Mouse (Mus musculus): ENCODE data around the gene Cep83.

DNA sequence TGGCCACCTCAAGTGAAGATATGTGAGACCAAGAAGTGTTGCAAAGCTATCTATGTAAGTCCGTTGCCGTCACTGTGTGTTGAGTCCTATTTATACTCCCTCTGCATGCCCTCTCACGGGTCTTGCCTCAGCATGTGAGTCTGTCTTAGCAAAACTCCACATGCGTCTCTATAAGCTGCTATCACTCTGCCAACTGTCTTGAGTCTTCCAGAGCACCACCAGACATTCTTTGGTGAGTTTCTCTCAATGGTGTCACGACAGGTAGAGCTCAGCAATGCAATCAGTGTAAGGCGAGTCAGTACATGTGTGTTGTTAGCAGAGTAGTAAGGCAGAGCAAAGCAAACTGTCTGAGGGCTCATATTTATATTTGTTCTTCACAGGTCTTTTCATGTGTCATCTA is 31.8 kb downstream of the Cep83 start:
- TF ChIP-seq GATA1 (IDR thresholded peaks at IDR 0.05; ENCODE audit: borderline replicate concordance, low read length), result no peak
- TF ChIP-seq POLR2AphosphoS5 (IDR thresholded peaks at IDR 0.05; ENCODE audit: insufficient replicate concordance, low read depth, low read length), result no peak
- TF ChIP-seq TAL1 (conservative IDR thresholded peaks at IDR 0.05; ENCODE audit: low read depth, low read length), result no peak
